Mouse (Mus musculus): ENCODE measurements around the gene Slc12a9.
"Not testable (repeated sequence)": the region's sequence is repeated elsewhere in the genome, so short reads cannot be mapped to it uniquely, and the experiment has no call there.

Slc12a9 gene

DNA sequence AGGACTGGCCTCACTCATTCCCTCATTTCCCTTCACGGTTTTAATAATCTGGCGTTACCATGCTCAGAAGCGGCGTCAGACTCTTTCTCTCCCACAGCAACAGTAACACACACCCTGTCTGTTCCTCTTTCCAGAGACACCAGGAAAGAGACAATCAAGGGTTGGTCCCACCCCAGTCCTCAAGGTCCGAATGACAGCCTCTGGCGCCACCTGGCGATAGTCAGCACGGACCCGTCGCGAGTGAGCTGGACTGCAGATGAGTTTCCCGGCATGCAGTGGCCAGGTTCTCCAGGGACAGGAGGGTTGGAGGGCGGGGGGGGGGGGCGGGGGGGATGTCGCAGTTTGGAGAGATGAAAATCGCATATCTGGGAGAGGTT, 46.8 kb downstream of the Slc12a9 start:
- peak; percentile 65 to 77 for DNase-seq

DNA sequence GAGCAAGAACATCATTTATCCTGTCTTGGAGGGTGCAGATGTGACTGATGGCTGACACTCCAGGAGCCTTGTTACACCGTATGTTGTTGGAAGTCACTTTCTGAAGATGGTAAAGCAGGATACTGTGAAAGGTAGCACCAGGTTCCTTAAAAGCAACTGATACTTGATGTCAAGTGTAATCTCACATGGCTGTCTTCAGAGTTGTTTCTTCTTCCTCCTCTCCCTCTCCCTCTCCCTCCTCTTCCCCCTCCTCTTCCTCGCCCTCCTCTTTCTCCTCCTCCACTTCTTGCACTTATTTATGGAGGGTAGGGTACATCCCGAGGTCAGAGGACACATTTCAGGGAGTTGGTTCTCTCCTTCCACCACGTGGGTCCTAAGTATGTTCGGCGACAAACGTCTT, 47.4 kb downstream of the Slc12a9 start:
- DNase-seq: no peak

DNA sequence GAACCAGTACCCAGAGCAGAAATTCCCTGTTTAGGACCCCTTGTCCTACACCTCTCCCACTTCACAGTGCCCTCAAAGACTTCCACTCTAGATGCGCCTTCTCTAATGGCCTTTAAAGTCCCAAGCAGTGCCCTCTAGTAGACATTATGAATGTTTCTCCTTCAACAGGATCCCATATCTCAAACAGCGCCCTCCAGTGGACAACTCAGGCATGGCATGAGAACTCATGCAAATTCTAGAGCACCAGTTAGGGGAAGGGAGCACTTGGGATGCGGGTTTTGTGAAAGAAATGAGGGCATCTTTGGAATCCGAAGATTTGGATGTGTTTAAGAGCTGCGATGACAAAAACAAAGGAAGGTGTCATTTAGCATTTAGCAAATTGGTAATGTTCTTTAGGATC, 48.4 kb downstream of the Slc12a9 start:
- no peak for DNase-seq

DNA sequence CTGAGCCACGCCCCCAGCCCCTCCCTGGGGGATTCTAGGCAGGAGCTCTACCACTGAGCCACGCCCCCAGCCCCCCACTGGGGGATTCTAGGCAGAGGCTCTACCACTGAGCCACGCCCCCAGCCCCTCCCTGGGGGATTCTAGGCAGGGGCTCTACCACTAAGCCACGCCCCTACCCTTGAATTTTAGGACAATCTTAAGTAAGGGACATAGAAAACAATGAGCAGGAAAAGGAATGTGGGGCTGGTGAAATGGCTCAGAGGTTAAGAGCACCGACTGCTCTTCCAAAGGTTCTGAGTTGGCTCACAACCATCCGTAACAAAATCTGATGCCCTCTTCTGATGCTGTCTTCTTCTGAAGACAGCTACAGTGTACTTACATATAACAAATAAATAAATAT, 49.0 kb downstream of the Slc12a9 start:
- DNase-seq: not testable (repeated sequence)

DNA sequence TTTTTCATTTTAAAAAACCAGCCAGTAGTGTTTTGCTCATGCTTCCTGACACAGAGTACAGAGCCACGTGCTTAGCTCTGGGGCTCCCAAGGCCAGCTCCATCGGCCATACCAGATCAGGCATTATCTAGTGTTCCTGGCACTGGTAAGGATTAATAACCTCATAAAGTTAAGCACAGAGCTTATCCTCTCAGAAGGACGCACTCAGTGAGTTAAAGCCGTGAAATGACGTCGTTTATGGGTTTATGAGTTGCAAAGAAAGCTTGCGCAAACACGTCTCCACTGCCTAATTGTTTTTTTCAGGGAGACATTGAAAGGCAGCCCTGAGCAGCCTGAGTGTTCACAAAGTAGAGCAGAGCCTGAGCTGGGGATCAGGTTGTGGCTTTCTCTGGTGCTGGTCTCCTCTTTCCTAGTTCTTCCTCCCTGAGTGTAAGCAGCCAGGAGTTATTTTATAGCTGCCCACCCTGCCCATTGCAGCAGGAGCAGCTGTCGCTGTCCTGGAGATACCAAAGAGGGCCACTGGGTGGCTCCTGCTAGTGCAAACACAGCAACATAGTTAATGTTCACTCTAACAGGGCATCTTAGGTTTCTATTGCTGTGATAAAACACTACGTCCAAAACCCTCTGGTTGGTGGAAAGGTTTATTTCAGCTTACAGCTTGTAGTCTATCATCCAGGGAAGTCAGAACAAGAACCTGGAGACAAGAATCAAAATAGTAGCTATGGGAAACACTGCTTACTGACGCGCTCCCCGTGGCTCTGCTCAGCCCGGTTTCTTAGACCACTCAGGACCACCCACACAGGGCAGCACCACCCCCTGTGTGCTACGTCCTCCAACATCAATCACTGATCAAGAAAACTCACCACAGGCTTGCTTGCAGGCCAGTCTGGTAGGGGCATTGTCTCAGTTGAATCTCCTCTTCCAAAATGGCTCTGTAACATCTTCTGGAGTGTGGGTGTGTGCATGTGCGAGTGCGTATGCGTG, 55.7 kb downstream of the Slc12a9 start:
- DNase-seq: no peak

DNA sequence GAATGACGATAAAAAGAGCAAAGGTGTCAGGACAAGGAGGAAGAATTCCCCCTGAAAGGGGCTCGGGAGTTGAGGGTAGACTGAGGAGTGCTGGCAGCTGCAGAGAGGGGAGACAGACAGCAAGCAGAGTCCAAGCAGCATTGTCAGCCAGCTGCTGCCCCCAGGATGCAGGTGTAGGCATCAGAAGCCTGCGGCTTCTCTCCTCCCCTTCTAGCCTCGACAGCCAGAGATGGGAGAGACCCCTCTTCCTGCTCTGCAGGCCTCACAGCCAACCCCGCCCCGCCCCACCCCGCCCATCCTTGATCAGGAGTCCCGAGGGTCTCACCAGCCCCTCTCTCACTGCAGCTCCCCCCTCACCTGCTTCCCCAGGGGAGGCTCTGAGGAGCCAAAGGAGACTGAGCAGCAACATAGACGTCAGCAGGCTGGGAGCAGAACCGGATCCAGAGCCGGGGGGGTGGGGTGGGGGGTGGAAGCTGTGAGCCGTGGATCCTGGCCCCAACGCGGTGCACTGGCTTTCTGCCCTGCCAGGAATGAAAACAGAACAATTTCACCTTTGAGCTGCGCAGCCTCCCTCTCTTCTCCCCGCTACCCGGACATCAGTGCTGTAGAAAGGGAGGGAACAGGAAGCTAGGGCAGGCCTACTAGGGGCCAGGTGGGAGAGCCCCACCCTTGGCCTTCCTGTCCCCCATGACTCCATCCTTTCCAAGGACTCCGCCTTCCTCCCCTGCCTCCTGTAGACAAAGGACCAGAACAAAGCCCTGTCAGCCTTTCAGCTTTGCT, 65.1 kb downstream of the Slc12a9 start:
- DNase-seq: peak; percentile 56 to 72

DNA sequence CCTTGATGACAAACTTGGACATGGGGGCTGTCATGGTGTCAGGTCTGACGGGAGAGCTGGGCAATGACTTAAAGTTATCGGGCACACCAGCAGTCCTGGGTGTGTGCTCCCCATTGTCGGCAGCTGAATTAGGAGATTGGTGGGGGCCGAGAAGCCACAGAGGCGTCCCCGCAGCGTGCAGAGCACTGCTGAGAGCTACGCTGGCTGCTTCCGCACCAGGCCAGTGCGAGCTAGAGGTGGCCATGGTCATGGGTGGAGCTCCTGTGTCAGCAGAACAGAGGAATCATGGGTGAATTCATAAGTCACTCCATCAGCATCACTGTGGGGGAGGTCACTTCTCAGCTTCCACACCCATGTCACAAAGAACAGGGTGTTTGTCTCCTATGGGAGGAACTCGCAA, 68.6 kb downstream of the Slc12a9 start:
- no peak for DNase-seq
